Mouse (Mus musculus) midbrain, embryonic 12.5 days (tissue): Measurements from ENCODE around the gene Gm5039. TPM values are rescaled to one million over a fixed set of nuclear protein-coding genes. Genes with fewer than 3 reads are reported as not detected.
"Not testable (repeated sequence)": the region's sequence is repeated elsewhere in the genome, so short reads cannot be mapped to it uniquely, and the experiment has no call there.

Experiments used
- ATAC-seq: fragments of 200-750 bp; cut with Nextera tagmentation; 2 replicates; pipeline ENCODE4 v1.8.0; 2017; ENCODE audit warnings: low read depth, moderate TSS enrichment, moderate library complexity; ENCODE audit not compliant: low FRiP score
- H3K27ac ChIP-seq: fragments of 300-500 bp; sonication (generic); replicated peaks from 2 replicates; pipeline ENCODE4 v1.5.1; 2016; ENCODE audit warnings: mild to moderate bottlenecking
- H3K27me3 ChIP-seq: fragments of 300-500 bp; sonication (generic); 2 replicates; pipeline ENCODE4 v1.6.1; 2016; ENCODE audit warnings: mild to moderate bottlenecking
- H3K36me3 ChIP-seq: fragments of 300-500 bp; sonication (generic); 2 replicates; pipeline ENCODE4 v1.6.1; 2016
- H3K4me1 ChIP-seq: fragments of 300-500 bp; sonication (generic); 2 replicates; pipeline ENCODE4 v1.6.1; 2016
- H3K4me2 ChIP-seq: fragments of 300-500 bp; sonication (generic); replicated peaks from 2 replicates; pipeline ENCODE4 v1.6.1; 2016; ENCODE audit warnings: mild to moderate bottlenecking, moderate library complexity
- H3K4me3 ChIP-seq: fragments of 300-500 bp; sonication (generic); 2 replicates; pipeline ENCODE4 v1.5.1; 2016; ENCODE audit warnings: mild to moderate bottlenecking
- H3K9ac ChIP-seq: fragments of 300-500 bp; sonication (generic); replicated peaks from 2 replicates; pipeline ENCODE4 v1.6.1; 2016; ENCODE audit warnings: mild to moderate bottlenecking, moderate library complexity
- H3K9me3 ChIP-seq: fragments of 300-500 bp; sonication (generic); 2 replicates; pipeline ENCODE4 v1.6.1; 2016; ENCODE audit warnings: mild to moderate bottlenecking
- WGBS: fragments of 180-500 bp; shearing (Covaris S2); methylation state at CpG from one replicate; pipeline ENCODE4 v1.1.7; 2016; 5-methylcytosine and 5-hydroxymethylcytosine counted together
- polyA plus RNA-seq: library from polyadenylated mRNA; unstranded; fragments of >200 nt; fragmentation: Nextera tagmentation; extraction: Ambion mirVana; gene quantifications from 2 replicates; pipeline ENCODE4 v1.2.1, GENCODE M21; 2016

Gene Gm5039
- polyA plus RNA-seq, 1 experiment from 2014 or later = not detected

DNA sequence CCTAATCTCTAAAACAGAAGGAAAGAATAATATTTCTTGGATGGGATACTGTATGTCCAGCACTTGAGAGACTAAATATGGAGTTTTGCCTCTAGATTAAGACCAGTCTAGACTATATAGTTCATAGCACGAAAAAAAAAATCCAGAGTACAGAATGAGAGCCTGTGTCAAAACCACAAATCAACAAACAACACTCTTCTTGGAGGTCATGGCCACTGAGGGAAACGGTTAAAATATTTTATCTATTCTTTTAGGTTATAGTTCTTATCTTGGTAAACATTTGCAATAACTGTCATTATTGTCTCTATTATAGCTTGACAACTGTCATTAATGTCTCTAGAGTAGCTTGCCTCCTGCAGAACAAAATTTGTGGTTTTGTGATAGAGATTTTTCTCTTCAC is 26.7 kb downstream of the Gm5039 start:
- H3K36me3 ChIP-seq, H3K9me3 ChIP-seq, H3K9ac ChIP-seq, H3K27ac ChIP-seq, H3K4me2 ChIP-seq, ATAC-seq, H3K4me3 ChIP-seq, H3K4me1 ChIP-seq, H3K27me3 ChIP-seq: not testable (repeated sequence)
- WGBS = 73% methylated on average over 2 of the region's 2 CpGs

DNA sequence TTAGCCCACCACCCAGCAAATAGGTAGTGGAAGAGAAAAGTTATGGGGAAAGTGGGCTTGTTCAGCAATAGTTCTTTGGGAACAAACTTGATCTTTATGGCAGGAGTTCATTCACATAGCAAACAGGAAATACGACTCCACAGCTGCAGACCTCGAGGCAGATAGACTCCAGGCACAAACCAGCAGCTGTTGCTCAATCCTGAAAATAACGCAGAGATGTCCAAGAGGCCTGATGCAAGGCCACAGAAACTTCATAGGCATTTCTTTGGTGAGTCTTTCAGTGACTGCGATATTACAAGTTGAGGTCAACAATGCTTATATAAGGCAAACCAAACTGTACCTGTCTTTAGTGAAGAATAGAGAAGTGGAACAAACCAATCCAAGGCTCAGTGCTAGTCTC is 30.7 kb downstream of the Gm5039 start:
- H3K4me1 ChIP-seq, ATAC-seq, H3K27ac ChIP-seq, H3K4me2 ChIP-seq, H3K4me3 ChIP-seq, H3K27me3 ChIP-seq, H3K36me3 ChIP-seq, H3K9ac ChIP-seq, H3K9me3 ChIP-seq: not testable (repeated sequence)
- 77% methylated on average over 4 of the region's 4 CpGs for WGBS

DNA sequence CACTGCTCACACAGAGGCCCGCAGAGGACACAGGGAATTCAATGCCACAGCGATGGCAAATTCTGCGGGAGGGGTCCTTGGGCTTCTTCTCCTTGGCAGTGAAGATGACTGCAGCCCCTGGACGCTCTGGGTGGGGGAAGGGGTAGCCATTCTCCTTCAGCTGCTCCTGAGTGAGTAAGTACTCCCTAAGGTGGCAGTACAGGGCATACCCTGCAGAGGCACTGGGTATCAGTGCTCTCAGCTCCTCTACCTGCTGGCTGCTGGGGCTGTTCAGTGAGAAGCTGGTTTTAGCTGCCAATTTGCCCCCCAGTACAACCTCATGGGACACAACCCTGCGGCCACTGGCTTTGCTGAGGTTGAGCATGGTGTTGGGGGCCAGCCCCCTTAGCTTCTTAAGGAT is 38.6 kb downstream of the Gm5039 start:
- WGBS = 90% methylated on average over 5 of the region's 5 CpGs
- ATAC-seq, H3K27me3 ChIP-seq, H3K4me3 ChIP-seq, H3K36me3 ChIP-seq, H3K27ac ChIP-seq, H3K4me1 ChIP-seq, H3K9ac ChIP-seq, H3K9me3 ChIP-seq, H3K4me2 ChIP-seq: not testable (repeated sequence)

DNA sequence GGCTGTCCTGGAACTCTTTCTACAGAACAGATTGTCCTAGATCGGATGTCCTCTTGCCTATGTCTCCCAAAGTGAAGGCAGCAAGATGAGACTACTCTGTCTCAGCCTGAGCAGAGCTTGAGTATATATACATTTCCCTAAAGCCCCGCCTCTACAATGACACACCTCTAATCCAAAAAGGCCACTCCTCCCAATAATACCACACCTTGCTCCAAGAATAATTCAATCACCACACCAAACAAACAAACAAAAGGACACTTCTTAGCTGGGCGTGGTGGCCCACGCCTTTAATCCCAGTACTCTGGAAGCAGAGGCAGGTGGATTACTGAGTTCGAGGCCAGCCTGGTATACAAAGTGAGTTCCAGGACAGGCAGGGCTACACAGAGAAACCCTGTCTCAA is 49.4 kb downstream of the Gm5039 start, which contains the start of gene Gm5662:
Gene Gm5662, minus strand, starts transcription at position 101 of the 400 bp plus-strand sequence.
- H3K9me3 ChIP-seq, H3K9ac ChIP-seq, ATAC-seq, H3K27me3 ChIP-seq, H3K4me2 ChIP-seq, H3K4me3 ChIP-seq, H3K4me1 ChIP-seq, H3K27ac ChIP-seq, H3K36me3 ChIP-seq: not testable (repeated sequence)
- 82% methylated on average over 5 of the region's 5 CpGs for WGBS

Other genes starting within 250 kb of the Gm5039 start
- not detected in 2 replicates for gene Gm16368, start 240.3 kb downstream of the Gm5039 start, polyA plus RNA-seq
- gene Gm10436, start 141.9 kb downstream of the Gm5039 start, polyA plus RNA-seq = not detected in 2 replicates
- not detected in 2 replicates for gene Gm8332, start 73.9 kb downstream of the Gm5039 start, polyA plus RNA-seq
- not detected in 2 replicates for gene Gm5662, start 49.5 kb downstream of the Gm5039 start, polyA plus RNA-seq
- gene Adck1, start 36.5 kb upstream of the Gm5039 start, polyA plus RNA-seq = 18.9 and 19.0 TPM in 2 replicates